Mouse (Mus musculus) activated CD4-positive, CD25-positive, alpha-beta regulatory T cell (primary cell): Measurements from ENCODE around the gene Ranbp17. TPM values are rescaled to one million over a fixed set of nuclear protein-coding genes. Genes with fewer than 3 reads are reported as not detected.

Experiments
- polyA plus RNA-seq, 2 experiments: library from polyadenylated mRNA; unstranded; fragments of 100-300 nt; shearing (Covaris generic); gene quantifications; one replicate each; pipeline ENCODE4 v1.2.1; 2017

The Ranbp17 gene
- under 1 TPM; 0.57 to 0.76 TPM for polyA plus RNA-seq

GRCm38 (mm10) chr11:33513376-33513991, at the start of gene Ranbp17:
TSS of gene Ranbp17 (minus strand) at chr11:33513746.

GRCm38 (mm10) chr11:33276637-33277036, 236.9 kb downstream of the Ranbp17 start, which contains the start of gene Gm12117:
TSS of gene Gm12117 (minus strand) at chr11:33276737.

GRCm38 (mm10) chr11:33203383-33204328, 309.9 kb downstream of the Ranbp17 start, which contains the start of gene Tlx3:
TSS of gene Tlx3 (minus strand) at chr11:33203589.

GRCm38 (mm10) chr11:33162998-33163506, 350.5 kb downstream of the Ranbp17 start, which contains the start of gene Npm1:
TSS of gene Npm1 (minus strand) at chr11:33163206.

Other genes starting within 250 kb of the Ranbp17 start
- not detected for gene Gm12117, start 237.0 kb downstream of the Ranbp17 start, polyA plus RNA-seq
- under 1 TPM in 1 of 2 experiments, not detected in 1; 0.12 TPM for gene Gabrp, start 65.2 kb upstream of the Ranbp17 start, polyA plus RNA-seq
- not detected for gene D130052B06Rik, start 85.6 kb upstream of the Ranbp17 start, polyA plus RNA-seq